ENCODE assay signal across 12 mouse cellular contexts in genomic region chr17:49867321-49868137, GRCm38 (mm10).
DNase-seq lines count a peak whose midpoint lies in the region; ATAC-seq and TF ChIP-seq lines count a peak whose summit lies in the region.
"Had no signal": no experiment of that assay in that cellular context is flagged by ENCODE, and none has a peak within 500 bp of the region (broad histone marks: within the 10 kb centered on the region; RNA-seq: fewer than 3 reads in every experiment).

No protein-coding gene starts in this region.

- peaks cover 40% of the 10 kb centered on the region for H3K4me1 ChIP-seq in embryonic facial prominence, embryonic 13.5 days
- H3K4me1 ChIP-seq in embryonic facial prominence, embryonic 10.5 days = peaks cover 36% of the 10 kb centered on the region
- H3K4me1 ChIP-seq in lung, embryonic 14.5 days (ENCODE audit: insufficient read depth) = 0 out of 2 replicates have a peak, but pooled peaks cover 9% of the 10 kb centered on the region
- H3K4me1 ChIP-seq in forebrain, embryonic 15.5 days = peaks cover 37% of the 10 kb centered on the region
- H3K4me1 ChIP-seq in midbrain, embryonic 14.5 days (ENCODE audit: control insufficient read depth, insufficient read depth, low read length) = peaks cover 19% of the 10 kb centered on the region

- no peak overlapping the region for H3K9ac ChIP-seq in embryonic facial prominence, embryonic 13.5 days
- H3K9ac ChIP-seq in lung, embryonic 14.5 days = no peak overlapping the region
- no peak overlapping the region for H3K9ac ChIP-seq in forebrain, embryonic 15.5 days (replicated peaks)
- H3K9ac ChIP-seq in midbrain, embryonic 14.5 days (replicated peaks; ENCODE audit: low read length) = no peak overlapping the region; the same call in 1 of the 2 replicates
- H3K9ac ChIP-seq: kidney, embryonic 15.5 days had no signal

- no peaks in the 10 kb centered on the region for H3K36me3 ChIP-seq in embryonic facial prominence, embryonic 13.5 days
- H3K36me3 ChIP-seq in embryonic facial prominence, embryonic 10.5 days (replicated peaks) = no peaks in the 10 kb centered on the region
- no peaks in the 10 kb centered on the region for H3K36me3 ChIP-seq in lung, embryonic 14.5 days (ENCODE audit: insufficient read depth)
- H3K36me3 ChIP-seq in forebrain, embryonic 15.5 days = no peaks in the 10 kb centered on the region
- no peaks in the 10 kb centered on the region for H3K36me3 ChIP-seq in midbrain, embryonic 14.5 days (ENCODE audit: control insufficient read depth, insufficient read depth, low read length)
- H3K36me3 ChIP-seq: kidney, embryonic 15.5 days had no signal

- TF ChIP-seq CTCF in lung, embryonic 14.5 days (IDR thresholded peaks at IDR 0.05; ENCODE audit: low read depth) = no peak

- no peak for ATAC-seq in embryonic facial prominence, embryonic 13.5 days (ENCODE audit: insufficient number of reproducible peaks, insufficient read depth, low FRiP score, low TSS enrichment, low read depth)
- peak; percentile 58 for ATAC-seq in lung, embryonic 14.5 days (ENCODE audit: insufficient read depth)
- peak; percentile 83 for ATAC-seq in forebrain, embryonic 15.5 days (replicated peaks)
- ATAC-seq in midbrain, embryonic 14.5 days (ENCODE audit: low FRiP score, low TSS enrichment) = no peak
- ATAC-seq: lung, postnatal 0 days had no signal

- DNase-seq in embryonic facial prominence, embryonic 10.5 days (ENCODE audit: low spot score) = no peak
- peak; percentile 71 for DNase-seq in lung, embryonic 14.5 days
- no peak for DNase-seq in lung, postnatal 36 days
- DNase-seq in midbrain, embryonic 14.5 days = peak; percentile 51
- DNase-seq in kidney, adult 11 months = no peak
- no peak for DNase-seq in right cerebral cortex, adult 2 months (ENCODE audit: low spot score in 2 of 2)

- H3K4me3 ChIP-seq in embryonic facial prominence, embryonic 13.5 days = no peak overlapping the region
- H3K4me3 ChIP-seq in embryonic facial prominence, embryonic 10.5 days = no peak overlapping the region
- H3K4me3 ChIP-seq in lung, embryonic 14.5 days (ENCODE audit: low read depth, low read length) = no peak overlapping the region
- no peak overlapping the region for H3K4me3 ChIP-seq in forebrain, embryonic 15.5 days
- H3K4me3 ChIP-seq in midbrain, embryonic 14.5 days (replicated peaks; ENCODE audit: low read depth, low read length) = no peak overlapping the region
- H3K4me3 ChIP-seq: erythroblast, embryonic 14.5 days; kidney, embryonic 15.5 days; myocyte had no signal

- WGBS in embryonic facial prominence, embryonic 13.5 days = 31% methylated on average over 13 of the region's 13 CpGs
- WGBS in embryonic facial prominence, embryonic 10.5 days = 36% methylated on average over 13 of the region's 13 CpGs
- WGBS in lung, embryonic 14.5 days = 17% methylated on average over 13 of the region's 13 CpGs
- 9% methylated on average over 13 of the region's 13 CpGs for WGBS in forebrain, embryonic 15.5 days
- whole genome bisulfite sequencing in midbrain, embryonic 14.5 days = 21% methylated on average over 13 of the region's 13 CpGs

- no peaks in the 10 kb centered on the region for H3K9me3 ChIP-seq in embryonic facial prominence, embryonic 13.5 days
- no peaks in the 10 kb centered on the region for H3K9me3 ChIP-seq in embryonic facial prominence, embryonic 10.5 days
- H3K9me3 ChIP-seq in lung, embryonic 14.5 days (ENCODE audit: low read depth, low read length) = no peaks in the 10 kb centered on the region
- no peaks in the 10 kb centered on the region for H3K9me3 ChIP-seq in forebrain, embryonic 15.5 days
- H3K9me3 ChIP-seq in midbrain, embryonic 14.5 days (ENCODE audit: control insufficient read depth, low read length) = no peaks in the 10 kb centered on the region
- H3K9me3 ChIP-seq: kidney, embryonic 15.5 days had no signal

- H3K27ac ChIP-seq in embryonic facial prominence, embryonic 13.5 days = peak overlapping the region; percentile 33; the same call in 1 of the 2 replicates
- no peak overlapping the region for H3K27ac ChIP-seq in embryonic facial prominence, embryonic 10.5 days (replicated peaks)
- no peak overlapping the region; the same call in 1 of the 2 replicates for H3K27ac ChIP-seq in lung, embryonic 14.5 days (ENCODE audit: low read depth)
- peak overlapping the region; percentile 92 for H3K27ac ChIP-seq in forebrain, embryonic 15.5 days (replicated peaks)
- H3K27ac ChIP-seq in midbrain, embryonic 14.5 days (replicated peaks; ENCODE audit: low read depth, low read length) = no peak overlapping the region
- H3K27ac ChIP-seq: kidney, embryonic 15.5 days had no signal

- H3K4me2 ChIP-seq in embryonic facial prominence, embryonic 13.5 days = no peak overlapping the region
- H3K4me2 ChIP-seq in lung, embryonic 14.5 days = no peak overlapping the region
- H3K4me2 ChIP-seq in forebrain, embryonic 15.5 days (replicated peaks) = 0 out of 2 replicates have a peak overlapping the region, but pooled peaks have one; percentile 16
- H3K4me2 ChIP-seq in midbrain, embryonic 14.5 days (ENCODE audit: low read length) = no peak overlapping the region
- H3K4me2 ChIP-seq: kidney, embryonic 15.5 days had no signal

- H3K27me3 ChIP-seq in embryonic facial prominence, embryonic 13.5 days = no peaks in the 10 kb centered on the region; the same call in 1 of the 2 replicates
- H3K27me3 ChIP-seq in embryonic facial prominence, embryonic 10.5 days (replicated peaks; ENCODE audit: low read depth, poor library complexity, severe bottlenecking) = 0 out of 2 replicates have a peak, but pooled peaks cover 4% of the 10 kb centered on the region
- no peaks in the 10 kb centered on the region for H3K27me3 ChIP-seq in lung, embryonic 14.5 days (ENCODE audit: insufficient read depth, low read length)
- H3K27me3 ChIP-seq in forebrain, embryonic 15.5 days = no peaks in the 10 kb centered on the region
- H3K27me3 ChIP-seq in midbrain, embryonic 14.5 days (ENCODE audit: control insufficient read depth, insufficient read depth, low read length) = no peaks in the 10 kb centered on the region

Comparison
In these comparisons a context has a peak if more than half of its experiments do, and no peak if none do; other contexts are left out.
1. H3K27ac ChIP-seq: peak in embryonic facial prominence, embryonic 13.5 days (single experiment) and forebrain, embryonic 15.5 days (single experiment); none in embryonic facial prominence, embryonic 10.5 days (single experiment), lung, embryonic 14.5 days (single experiment) and midbrain, embryonic 14.5 days (single experiment).
2. DNase-seq: peak in lung, embryonic 14.5 days (single experiment) and midbrain, embryonic 14.5 days (single experiment); none in embryonic facial prominence, embryonic 10.5 days (single experiment), lung, postnatal 36 days (single experiment), kidney, adult 11 months (single experiment) and right cerebral cortex, adult 2 months (0 of 2).
3. ATAC-seq: peak in lung, embryonic 14.5 days (single experiment) and forebrain, embryonic 15.5 days (single experiment); none in embryonic facial prominence, embryonic 13.5 days (single experiment) and midbrain, embryonic 14.5 days (single experiment).